Mouse (Mus musculus): Measurements from ENCODE around the gene Dydc1.

DNA sequence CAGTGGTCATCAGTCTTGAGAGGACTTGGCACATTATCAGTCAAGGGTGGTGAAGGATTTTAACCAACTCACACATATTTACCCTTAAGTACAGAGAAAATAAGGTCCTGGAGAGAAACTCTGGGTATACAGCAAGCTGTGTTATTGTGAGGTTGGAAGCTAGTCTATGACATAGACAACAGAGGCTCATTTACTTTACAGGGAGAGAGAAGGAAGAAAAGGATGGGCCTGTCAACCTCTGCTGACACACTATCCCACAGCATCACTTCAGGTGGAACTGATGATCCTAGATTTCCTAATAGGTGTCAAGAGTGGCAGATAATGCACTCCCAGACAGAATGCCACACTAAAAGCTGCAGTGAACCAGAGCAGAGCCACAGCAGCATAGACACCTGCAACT, 3.6 kb upstream of the Dydc1 start, which contains the start of gene Dydc2:
- TF ChIP-seq CTCF (IDR thresholded peaks at IDR 0.05; ENCODE audit: extremely low read depth, insufficient read depth, low read length), result no peak
- TF ChIP-seq POLR2A (IDR thresholded peaks at IDR 0.05; ENCODE audit: extremely low read depth, insufficient read depth, low read length), result no peak
